Mouse (Mus musculus) hindbrain, embryonic 16.5 days (tissue): ENCODE data around the gene Dhtkd1. TPM values are rescaled to one million over a fixed set of nuclear protein-coding genes. Genes with fewer than 3 reads are reported as not detected.

Experiments
- ATAC-seq: fragments of 200-750 bp; cut with Nextera tagmentation; 2 replicates; pipeline ENCODE4 v1.8.0; 2017; ENCODE audit warnings: moderate TSS enrichment, moderate library complexity
- H3K27ac ChIP-seq: fragments of 300-500 bp; sonication (generic); 2 replicates; pipeline ENCODE4 v1.5.1; 2014; ENCODE audit warnings: low read depth, mild to moderate bottlenecking, control low read depth, low read length, moderate library complexity
- H3K27me3 ChIP-seq: fragments of 300-500 bp; sonication (generic); replicated peaks from 2 replicates; pipeline ENCODE4 v1.6.1; 2014; ENCODE audit warnings: low read length; ENCODE audit not compliant: control insufficient read depth, insufficient read depth
- H3K36me3 ChIP-seq: fragments of 300-500 bp; sonication (generic); 2 replicates; pipeline ENCODE4 v1.6.1; 2014; ENCODE audit warnings: mild to moderate bottlenecking, low read length, moderate library complexity, mixed read lengths; ENCODE audit not compliant: control insufficient read depth, insufficient read depth
- H3K4me1 ChIP-seq: fragments of 300-500 bp; sonication (generic); 2 replicates; pipeline ENCODE4 v1.6.1; 2014; ENCODE audit warnings: low read depth, low read length; ENCODE audit not compliant: control insufficient read depth, insufficient read depth
- H3K4me2 ChIP-seq: fragments of 300-500 bp; sonication (generic); 2 replicates; pipeline ENCODE4 v1.6.1; 2014; ENCODE audit warnings: mild to moderate bottlenecking, low read length, control low read depth, moderate library complexity
- H3K4me3 ChIP-seq: fragments of 300-500 bp; sonication (generic); 2 replicates; pipeline ENCODE4 v1.5.1; 2014; ENCODE audit warnings: mild to moderate bottlenecking, low read length, control low read depth, moderate library complexity
- H3K9ac ChIP-seq: fragments of 300-500 bp; sonication (generic); 2 replicates; pipeline ENCODE4 v1.6.1; 2014; ENCODE audit warnings: low read depth, mild to moderate bottlenecking, control low read depth, low read length, moderate library complexity
- H3K9me3 ChIP-seq: fragments of 300-500 bp; sonication (generic); 2 replicates; pipeline ENCODE4 v1.6.1; 2014; ENCODE audit warnings: mild to moderate bottlenecking, low read length, moderate library complexity; ENCODE audit not compliant: control insufficient read depth
- WGBS: fragments of 180-500 bp; shearing (Covaris S2); extraction: QIAGEN DNeasy Blood & Tissue Kit; methylation state at CpG from one replicate; pipeline ENCODE4 v1.1.7; 2014; 5-methylcytosine and 5-hydroxymethylcytosine counted together
- polyA plus RNA-seq: library from polyadenylated mRNA; unstranded; fragments of >200 nt; fragmentation: Nextera tagmentation; extraction: Ambion mirVana; gene quantifications from 2 replicates; pipeline ENCODE4 v1.2.1, GENCODE M21; 2015

The Dhtkd1 gene
- polyA plus RNA-seq, 1 experiment from 2014 or later = 6.1 TPM

DNA sequence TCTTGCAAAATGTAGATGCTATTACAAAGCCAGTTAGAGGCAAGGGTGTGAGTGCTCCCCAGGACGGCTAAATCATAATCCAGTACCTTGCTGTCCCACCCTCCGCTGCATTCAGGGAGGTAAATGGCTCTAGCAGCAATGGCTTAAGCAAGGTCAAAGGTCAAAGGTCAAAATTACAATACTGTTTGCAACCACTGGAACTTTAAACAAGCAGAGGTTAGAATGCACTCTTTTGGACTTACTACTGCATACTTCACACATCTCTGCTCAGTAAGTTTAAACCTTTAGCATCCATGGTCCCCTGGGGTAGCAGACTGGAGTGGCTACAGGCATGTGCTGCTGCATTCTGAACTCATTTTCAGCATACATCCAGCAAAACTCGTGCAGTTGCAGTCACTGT is 65.1 kb downstream of the Dhtkd1 start:
- Histone ChIP-seq H3K27me3 (no peaks in the 10 kb centered on the region), H3K27ac (no peak overlapping the region), H3K4me1 (no peaks in the 10 kb centered on the region), H3K9ac (no peak overlapping the region), H3K4me2 (no peak overlapping the region), H3K9me3 (no peaks in the 10 kb centered on the region), H3K36me3 (peaks cover 32% of the 10 kb centered on the region), H3K4me3 (no peak overlapping the region)
- ATAC-seq = no peak
- 70% methylated on average over 3 of the region's 3 CpGs for WGBS

DNA sequence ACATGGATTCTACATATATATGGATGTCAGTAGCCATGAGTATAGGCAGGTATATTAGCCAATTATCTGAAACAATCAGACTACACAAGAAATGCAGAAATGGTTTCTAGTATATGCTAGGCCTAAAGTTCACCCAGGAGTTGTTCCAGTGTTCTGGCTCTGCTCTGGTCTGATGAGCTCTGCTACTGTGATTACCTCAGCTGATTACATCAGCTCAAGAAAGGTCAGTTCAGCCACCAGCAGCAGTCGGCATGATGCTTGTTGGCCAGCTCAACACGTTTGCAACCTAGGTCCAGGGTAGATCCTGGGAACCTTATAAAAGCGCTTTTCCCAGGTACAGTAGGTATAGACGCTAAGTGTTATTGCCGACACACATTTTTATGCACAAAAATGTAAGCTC is 72.8 kb downstream of the Dhtkd1 start:
- Histone ChIP-seq H3K27ac (no peak overlapping the region), H3K36me3 (peaks cover 28% of the 10 kb centered on the region), H3K4me2 (no peak overlapping the region), H3K4me3 (no peak overlapping the region), H3K4me1 (no peaks in the 10 kb centered on the region), H3K9ac (no peak overlapping the region), H3K9me3 (no peaks in the 10 kb centered on the region), H3K27me3 (no peaks in the 10 kb centered on the region)
- WGBS = 91% methylated on average over 5 of the region's 5 CpGs
- ATAC-seq = no peak

DNA sequence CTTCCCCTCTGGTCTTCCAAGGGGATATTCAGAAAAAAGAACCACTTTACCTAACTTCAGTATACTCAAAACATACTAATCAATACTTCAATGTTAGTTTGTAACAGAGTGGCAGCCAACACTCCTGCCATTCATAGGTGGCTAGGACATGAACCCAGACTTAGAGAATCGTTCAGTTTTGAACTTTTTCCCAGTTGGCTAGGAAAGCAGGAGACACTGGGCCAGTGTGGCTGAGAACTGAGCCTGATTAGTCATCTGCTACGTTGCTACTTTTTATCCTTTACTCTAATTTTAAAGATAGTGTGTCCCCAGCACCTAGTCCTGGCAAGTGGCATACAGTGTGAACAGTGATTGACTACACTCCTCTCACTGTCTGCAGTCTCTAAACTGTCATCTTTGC is 74.9 kb downstream of the Dhtkd1 start:
- no peak overlapping the region for H3K9ac ChIP-seq
- WGBS = 90% methylated on average over 2 of the region's 2 CpGs
- H3K4me2 ChIP-seq = no peak overlapping the region
- H3K27ac ChIP-seq = no peak overlapping the region
- H3K4me1 ChIP-seq = no peaks in the 10 kb centered on the region
- H3K9me3 ChIP-seq = no peaks in the 10 kb centered on the region
- H3K36me3 ChIP-seq = peaks cover 15% of the 10 kb centered on the region
- no peak overlapping the region for H3K4me3 ChIP-seq
- no peak for ATAC-seq
- H3K27me3 ChIP-seq = no peaks in the 10 kb centered on the region

DNA sequence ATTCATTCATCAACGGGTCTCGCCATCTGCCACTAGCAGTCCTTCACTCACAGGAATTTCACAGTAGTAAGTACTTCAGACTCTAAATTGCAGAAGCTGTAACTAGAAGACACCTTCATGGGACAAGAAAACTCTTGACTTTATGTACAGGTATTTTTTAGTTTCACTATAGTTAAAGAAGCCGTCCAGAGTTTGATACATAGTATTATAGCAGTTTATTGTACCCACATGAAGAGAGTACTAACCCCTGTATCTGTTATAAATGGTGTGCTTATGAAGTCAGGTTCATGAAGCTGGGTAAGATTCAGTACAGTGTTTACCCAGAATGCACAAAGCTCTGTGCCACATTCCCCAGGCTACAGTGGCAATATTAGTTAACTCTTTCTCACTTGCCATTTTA is 79.8 kb downstream of the Dhtkd1 start, which contains the start of gene Gm13199:
TSS of gene Gm13199 (minus strand) at position 101 of the 400 bp plus-strand sequence.
- Histone ChIP-seq H3K27me3 (no peaks in the 10 kb centered on the region), H3K27ac (no peak within 1 kb of the TSS), H3K4me2 (no peak within 1 kb of the TSS), H3K36me3 (peaks cover 9% of the 10 kb centered on the region), H3K9me3 (no peaks in the 10 kb centered on the region), H3K4me1 (no peaks in the 10 kb centered on the region), H3K9ac (no peak within 1 kb of the TSS), H3K4me3 (no peak within 1 kb of the TSS)
- WGBS = 91% methylated on average over 3 of the region's 3 CpGs
- ATAC-seq = no peak

DNA sequence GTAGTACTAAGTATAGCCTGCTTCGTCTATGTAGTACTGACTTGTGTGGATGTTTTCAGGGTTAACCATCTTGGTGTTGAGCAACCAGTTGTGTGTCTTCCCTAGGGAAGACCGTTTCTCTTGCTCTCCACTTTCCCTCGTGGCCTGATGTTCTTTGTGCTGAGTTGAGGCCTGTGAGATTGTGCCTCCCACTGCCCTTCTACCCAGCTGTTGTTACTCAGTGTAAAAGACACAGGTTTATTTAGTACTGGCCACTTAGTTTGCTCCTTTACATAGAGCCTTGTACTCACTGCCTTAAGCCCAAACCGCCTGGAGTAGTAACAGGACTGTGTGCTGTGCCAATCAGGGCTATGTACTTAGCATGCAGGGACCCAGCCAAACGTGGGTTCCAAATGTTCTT is 90.7 kb downstream of the Dhtkd1 start:
- no peak overlapping the region for H3K4me2 ChIP-seq
- no peak overlapping the region for H3K4me3 ChIP-seq
- H3K9ac ChIP-seq = no peak overlapping the region
- H3K9me3 ChIP-seq = no peaks in the 10 kb centered on the region
- H3K27ac ChIP-seq = no peak overlapping the region
- WGBS = 95% methylated on average over 5 of the region's 5 CpGs
- 0 out of 2 replicates have a peak, but pooled peaks cover 3% of the 10 kb centered on the region for H3K36me3 ChIP-seq
- no peaks in the 10 kb centered on the region for H3K27me3 ChIP-seq
- H3K4me1 ChIP-seq = no peaks in the 10 kb centered on the region
- no peak for ATAC-seq

DNA sequence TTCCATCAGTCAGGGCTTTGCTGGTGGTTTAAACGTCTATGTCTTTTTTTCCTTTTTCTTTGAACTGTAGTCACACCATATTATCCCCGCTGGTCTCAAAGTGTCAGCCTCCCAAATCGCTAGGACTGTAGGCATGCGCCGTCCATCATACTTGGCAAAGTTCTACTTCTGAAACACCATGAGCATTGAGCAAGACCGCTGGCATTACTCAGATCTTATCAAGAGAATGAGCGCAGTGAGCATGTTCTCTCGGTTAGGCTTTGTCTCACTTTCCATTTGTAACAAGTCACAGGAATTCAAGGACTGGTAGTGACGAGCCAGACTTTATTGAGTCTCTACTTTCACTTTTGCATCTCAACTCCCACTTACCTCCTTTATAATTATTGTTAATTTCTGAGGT is 91.5 kb downstream of the Dhtkd1 start:
- H3K27ac ChIP-seq = no peak overlapping the region
- H3K4me1 ChIP-seq = peaks cover 4% of the 10 kb centered on the region
- H3K9ac ChIP-seq = no peak overlapping the region
- WGBS = 93% methylated on average over 9 of the region's 9 CpGs
- H3K27me3 ChIP-seq = no peaks in the 10 kb centered on the region
- H3K4me3 ChIP-seq = no peak overlapping the region
- H3K4me2 ChIP-seq = no peak overlapping the region
- no peak for ATAC-seq
- no peaks in the 10 kb centered on the region for H3K9me3 ChIP-seq
- H3K36me3 ChIP-seq = 0 out of 2 replicates have a peak, but pooled peaks cover 3% of the 10 kb centered on the region

Other genes starting within 250 kb of the Dhtkd1 start
- 7.4 and 8.0 TPM in 2 replicates for gene Camk1d, start 228.3 kb downstream of the Dhtkd1 start, polyA plus RNA-seq
- 26.4 and 26.6 TPM in 2 replicates for gene Nudt5, start 97.8 kb downstream of the Dhtkd1 start, polyA plus RNA-seq
- gene Cdc123, start 97.6 kb downstream of the Dhtkd1 start, polyA plus RNA-seq = 244 and 268 TPM in 2 replicates
- 0.87 and 0.99 TPM in 2 replicates for gene Gm13199, start 79.9 kb downstream of the Dhtkd1 start, polyA plus RNA-seq
- gene Sec61a2, start 47.4 kb downstream of the Dhtkd1 start, polyA plus RNA-seq = 121 and 122 TPM in 2 replicates
- gene Upf2, start 8.7 kb upstream of the Dhtkd1 start, polyA plus RNA-seq = 6.4 and 7.8 TPM in 2 replicates
- gene Proser2, start 187.4 kb upstream of the Dhtkd1 start, polyA plus RNA-seq = 10.5 and 10.6 TPM in 2 replicates